Mouse (Mus musculus): ENCODE data around the gene Rbm20.
A peak's percentile ranks its signal among the peaks of the same experiment; 100 is the strongest.

Gene Rbm20

DNA sequence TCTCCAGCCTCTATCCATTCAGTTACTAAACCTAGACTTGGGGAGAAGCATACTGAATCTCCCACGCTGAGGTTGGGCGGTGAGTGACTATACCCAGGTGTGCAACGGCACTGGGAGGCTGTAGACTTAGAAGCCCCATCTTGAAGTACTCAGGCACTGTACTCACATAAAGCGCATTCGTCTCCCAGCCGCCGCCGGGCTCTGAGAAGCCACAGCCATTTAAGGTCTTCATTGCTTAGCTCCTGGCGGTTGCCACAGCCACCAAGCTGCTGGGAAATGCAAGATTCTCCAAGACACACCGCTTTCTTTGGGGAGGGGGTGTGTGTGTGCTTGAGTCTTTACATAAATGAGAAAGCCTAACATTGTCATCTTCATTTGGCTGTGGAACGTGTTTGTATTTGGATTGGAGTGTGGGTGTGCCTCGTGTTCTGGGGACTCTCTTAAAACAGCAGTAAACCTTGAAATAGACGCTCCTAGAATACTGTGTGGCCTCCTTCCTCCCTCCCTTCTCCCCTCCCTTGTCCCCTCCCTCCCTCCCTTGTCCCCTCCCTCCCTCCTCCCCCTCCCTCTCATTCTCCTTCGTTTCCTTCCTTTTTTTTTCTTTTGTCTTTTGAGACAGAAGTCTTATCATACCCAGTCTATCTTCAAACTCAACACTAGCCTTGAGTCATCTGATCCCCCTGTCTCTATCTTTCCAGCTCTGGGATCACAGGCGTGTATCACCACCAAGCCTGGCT lies 131.1 kb downstream of the Rbm20 start:
- DNase-seq (ENCODE audit: inconsistent age in 2 of 2, low spot score in 1 of 2) = no peak

- DNase-seq (ENCODE audit: inconsistent age in 2 of 2, low spot score in 1 of 2) = no peak
These were observed 132.2 kb downstream of the Rbm20 start for GRCm38 (mm10) chr19:53809185-53809861.

DNA sequence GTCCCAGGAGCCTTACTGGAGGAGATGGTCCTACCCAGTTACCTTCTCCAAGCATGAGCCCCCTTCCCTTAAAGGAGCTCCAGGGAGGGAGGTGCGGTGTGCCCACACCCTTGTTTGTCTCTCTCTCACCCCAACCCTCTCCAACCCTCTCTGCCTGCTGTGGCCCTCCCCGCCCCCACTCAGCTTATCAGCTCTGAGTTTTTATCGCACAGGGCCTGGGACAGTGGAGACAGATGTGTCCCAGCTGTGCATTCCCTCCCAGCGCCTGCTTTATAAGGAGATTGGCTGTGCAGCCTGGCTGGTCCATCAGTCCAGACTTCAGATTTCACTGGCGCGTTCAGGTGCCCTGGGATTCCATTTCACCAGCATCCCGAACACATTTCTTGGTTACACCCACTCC lies 132.9 kb downstream of the Rbm20 start:
- DNase-seq (ENCODE audit: inconsistent age in 2 of 2, low spot score in 1 of 2) = no peak

- no peak for DNase-seq (ENCODE audit: inconsistent age in 2 of 2, low spot score in 1 of 2)
These were observed 133.5 kb downstream of the Rbm20 start for GRCm38 (mm10) chr19:53810584-53810983.

DNA sequence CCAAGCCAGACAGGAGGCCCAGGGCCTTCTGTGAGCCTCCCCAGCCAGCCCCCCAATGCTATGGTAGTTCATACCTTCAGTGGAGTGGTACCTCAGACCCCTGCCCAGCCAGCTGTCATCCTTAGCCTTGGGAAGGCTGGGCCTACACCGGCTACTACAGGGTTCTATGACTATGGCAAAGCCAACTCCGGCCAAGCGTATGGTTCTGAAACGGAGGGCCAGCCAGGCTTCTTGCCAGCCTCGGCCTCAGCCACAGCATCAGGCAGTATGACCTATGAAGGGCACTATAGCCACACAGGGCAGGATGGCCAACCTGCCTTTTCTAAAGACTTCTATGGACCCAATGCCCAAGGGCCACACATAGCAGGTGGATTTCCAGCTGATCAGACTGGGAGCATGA lies 136.5 kb downstream of the Rbm20 start:
- DNase-seq (ENCODE audit: inconsistent age in 2 of 2, low spot score in 1 of 2) = no peak

GRCm38 (mm10) chr19:53815714-53816113 lies 138.6 kb downstream of the Rbm20 start:
- DNase-seq (ENCODE audit: inconsistent age in 2 of 2, low spot score in 1 of 2) = no peak

DNA sequence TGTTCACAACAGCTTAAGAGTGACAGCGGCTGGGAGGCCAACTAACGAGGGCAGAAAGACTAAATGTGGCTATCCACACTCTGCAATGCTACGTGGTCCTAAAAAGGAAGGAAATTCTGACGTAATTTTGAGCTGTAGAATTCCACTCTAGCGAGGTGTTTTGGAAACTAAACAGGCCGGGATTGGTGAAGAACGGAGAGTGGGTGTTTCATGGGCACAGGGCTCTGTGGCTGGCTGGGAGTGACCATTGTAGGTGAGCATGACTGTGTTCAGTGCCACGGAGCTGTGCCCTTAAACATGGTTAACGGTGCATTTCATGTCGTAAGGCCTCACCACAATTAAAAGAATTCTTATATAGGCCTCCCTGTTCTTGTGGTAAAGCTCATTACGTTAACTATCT lies 139.1 kb downstream of the Rbm20 start:
- DNase-seq (ENCODE audit: inconsistent age in 2 of 2, low spot score in 1 of 2) = no peak

GRCm38 (mm10) chr19:53819299-53819698 lies 142.2 kb downstream of the Rbm20 start:
- DNase-seq (ENCODE audit: inconsistent age in 2 of 2, low spot score in 1 of 2) = no peak

DNA sequence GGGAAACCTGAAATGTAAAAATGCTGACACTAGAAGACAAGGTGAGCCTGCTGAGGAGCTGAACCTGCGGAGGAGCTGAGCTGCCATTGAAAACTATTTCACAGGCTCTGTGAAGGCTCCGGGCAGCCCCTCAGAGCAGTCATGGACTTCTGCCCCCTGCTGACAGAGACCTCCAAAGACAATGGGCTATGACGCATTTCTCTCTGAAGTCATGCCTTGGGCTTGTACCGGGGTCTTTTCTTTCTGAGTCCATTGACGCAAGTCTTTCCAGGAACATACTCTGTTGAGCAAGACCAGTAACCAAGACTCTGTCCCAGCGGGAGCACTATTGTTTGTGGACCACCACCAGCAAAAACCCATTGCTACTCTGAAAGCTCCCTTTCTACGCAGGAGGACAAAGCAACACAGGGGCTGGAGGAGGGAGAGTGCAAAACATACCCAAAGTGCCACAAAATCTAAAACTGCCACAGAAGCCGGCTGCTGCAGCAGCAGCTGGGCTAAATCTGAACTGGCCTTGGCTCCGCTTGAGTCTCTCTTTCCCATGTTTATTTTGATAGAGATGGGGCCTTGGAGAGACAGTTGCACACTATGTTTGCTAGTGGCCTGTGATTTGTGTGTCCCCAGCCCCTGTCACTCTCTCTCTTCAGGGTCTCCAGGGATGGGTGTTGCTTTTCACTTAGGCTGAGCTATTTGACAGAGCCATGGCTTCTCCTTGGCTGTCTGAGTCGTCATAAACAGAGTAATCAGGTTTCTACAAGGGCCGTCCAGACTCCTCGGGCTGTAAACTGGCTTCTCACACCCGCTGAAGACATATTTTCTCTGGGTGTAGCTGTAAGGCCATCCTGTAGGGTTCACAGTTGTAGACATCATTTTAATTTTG lies 144.4 kb downstream of the Rbm20 start:
- peak in 1 of 2 experiments; percentile 68 for DNase-seq (ENCODE audit: inconsistent age in 2 of 2, low spot score in 1 of 2)

DNA sequence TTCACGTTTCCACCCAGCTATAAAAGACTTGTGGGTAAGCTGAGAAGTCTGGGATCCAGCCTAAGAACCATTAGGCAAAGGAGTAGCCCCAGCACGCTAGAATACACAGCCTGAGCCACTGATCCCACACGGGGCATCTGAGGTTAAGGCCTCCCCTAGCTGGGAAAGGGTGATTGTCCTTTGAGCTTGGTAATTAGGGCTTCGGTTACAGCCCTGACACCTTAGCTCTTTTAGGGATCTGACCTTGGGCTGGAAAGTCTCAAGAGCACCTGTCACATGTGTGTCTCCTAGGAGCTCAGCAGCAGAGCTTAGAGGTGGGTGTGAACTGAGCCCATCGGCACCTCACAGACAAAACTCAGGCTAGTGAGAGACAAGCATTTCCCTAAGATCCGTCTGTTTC lies 146.7 kb downstream of the Rbm20 start:
- DNase-seq (ENCODE audit: inconsistent age in 2 of 2, low spot score in 1 of 2) = no peak

DNA sequence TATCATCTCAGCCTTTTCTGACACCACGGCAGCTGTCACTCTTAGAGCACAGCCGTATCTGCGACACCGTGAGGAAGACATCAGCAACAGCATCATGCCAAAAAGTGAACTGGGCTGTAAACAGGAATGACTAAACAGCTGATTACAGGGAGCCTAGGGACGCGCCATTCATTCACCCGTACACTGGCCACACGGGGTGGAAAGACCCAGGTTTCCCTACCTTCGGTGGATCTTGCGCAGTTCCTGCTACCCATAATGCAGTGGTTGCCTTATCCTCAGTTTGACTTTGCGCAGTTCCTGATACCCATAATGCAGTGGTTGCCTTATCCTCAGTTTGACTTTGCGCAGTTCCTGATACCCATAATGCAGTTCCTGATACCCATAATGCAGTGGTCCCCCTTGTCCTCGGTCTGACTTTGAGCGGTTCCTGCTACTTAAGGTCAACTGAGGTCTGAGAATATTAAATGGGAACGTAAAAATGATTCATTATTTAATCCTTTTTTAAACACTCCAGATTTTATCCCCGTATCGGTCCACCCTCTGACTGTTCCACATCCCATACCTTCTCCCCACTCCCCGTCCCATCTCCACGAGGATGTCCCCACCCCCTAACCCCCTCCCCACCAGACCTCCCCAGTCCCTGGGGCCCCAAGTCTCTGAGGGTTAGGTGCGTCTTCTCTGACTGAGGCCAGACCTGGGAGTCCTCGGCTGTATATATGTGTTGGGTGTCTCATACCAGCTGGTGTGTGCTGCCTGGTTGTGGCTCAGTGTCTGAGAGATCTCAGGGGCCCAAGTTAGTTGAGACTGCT lies 148.0 kb downstream of the Rbm20 start:
- peak; percentile 49 to 77 for DNase-seq (ENCODE audit: inconsistent age in 2 of 2, low spot score in 1 of 2)

- no peak for DNase-seq (ENCODE audit: inconsistent age in 2 of 2, low spot score in 1 of 2)
These were observed 152.9 kb downstream of the Rbm20 start for GRCm38 (mm10) chr19:53829990-53830389.

GRCm38 (mm10) chr19:53830407-53831163 lies 153.5 kb downstream of the Rbm20 start:
- peak; percentile 70 to 82 for DNase-seq (ENCODE audit: inconsistent age in 2 of 2, low spot score in 1 of 2)

- no peak for DNase-seq (ENCODE audit: inconsistent age in 2 of 2, low spot score in 1 of 2)
These were observed 154.0 kb downstream of the Rbm20 start for GRCm38 (mm10) chr19:53831164-53831448.

- no peak for DNase-seq (ENCODE audit: inconsistent age in 2 of 2, low spot score in 1 of 2)
These were observed 155.4 kb downstream of the Rbm20 start for GRCm38 (mm10) chr19:53832512-53832911.

DNA sequence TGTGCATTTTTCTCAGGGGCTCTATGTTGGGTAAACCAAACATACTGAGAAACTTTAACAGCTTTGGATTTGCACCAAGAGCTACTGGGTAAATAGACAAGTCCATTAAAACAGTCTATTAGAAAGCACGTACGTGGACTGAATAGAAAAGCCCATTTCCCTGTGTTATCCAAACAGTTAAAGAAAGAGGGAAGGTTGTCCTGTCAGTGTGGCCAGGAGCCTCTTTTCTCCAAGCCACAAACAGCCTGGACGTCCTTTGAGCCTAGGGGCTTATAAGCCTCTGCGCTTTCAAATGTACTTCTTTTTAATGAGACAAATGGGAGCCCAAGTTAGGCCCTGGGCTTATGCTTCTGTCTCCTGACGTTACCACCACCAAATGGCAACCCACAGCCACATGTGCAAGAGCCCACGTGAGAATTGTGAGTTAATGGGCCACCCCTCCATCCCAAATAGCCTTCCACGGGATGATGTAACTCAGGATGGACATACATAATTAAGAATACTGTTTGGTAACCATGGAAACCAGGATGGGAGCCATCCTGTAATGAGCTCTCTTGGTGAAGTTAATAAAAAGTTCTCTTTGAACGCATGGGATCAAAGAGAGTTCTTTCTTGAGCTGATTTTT lies 156.8 kb downstream of the Rbm20 start:
- DNase-seq (ENCODE audit: inconsistent age in 2 of 2, low spot score in 1 of 2) = no peak

GRCm38 (mm10) chr19:53836569-53837454 lies 159.7 kb downstream of the Rbm20 start:
- no peak for DNase-seq (ENCODE audit: inconsistent age in 2 of 2, low spot score in 1 of 2)

DNA sequence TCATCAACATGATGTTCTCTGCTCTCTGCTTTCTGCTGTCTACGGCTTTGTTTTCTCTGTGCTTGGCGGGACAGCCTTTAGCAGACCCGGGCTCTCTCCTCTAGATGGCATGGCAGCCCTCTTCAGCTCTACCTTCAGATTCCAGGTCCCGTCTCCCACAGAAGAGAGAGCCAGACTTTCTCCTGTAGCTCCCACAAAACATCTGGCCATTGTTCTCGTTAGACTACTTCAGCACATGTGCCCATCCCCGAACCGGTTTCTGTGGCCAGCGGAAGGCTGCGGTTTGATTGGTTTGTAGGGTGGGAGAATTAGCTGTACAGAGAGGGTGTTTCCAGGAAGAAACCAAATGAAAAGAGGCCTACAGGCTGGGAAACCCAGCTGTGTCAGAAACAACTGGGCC lies 161.7 kb downstream of the Rbm20 start:
- DNase-seq (ENCODE audit: inconsistent age in 2 of 2, low spot score in 1 of 2) = no peak

DNA sequence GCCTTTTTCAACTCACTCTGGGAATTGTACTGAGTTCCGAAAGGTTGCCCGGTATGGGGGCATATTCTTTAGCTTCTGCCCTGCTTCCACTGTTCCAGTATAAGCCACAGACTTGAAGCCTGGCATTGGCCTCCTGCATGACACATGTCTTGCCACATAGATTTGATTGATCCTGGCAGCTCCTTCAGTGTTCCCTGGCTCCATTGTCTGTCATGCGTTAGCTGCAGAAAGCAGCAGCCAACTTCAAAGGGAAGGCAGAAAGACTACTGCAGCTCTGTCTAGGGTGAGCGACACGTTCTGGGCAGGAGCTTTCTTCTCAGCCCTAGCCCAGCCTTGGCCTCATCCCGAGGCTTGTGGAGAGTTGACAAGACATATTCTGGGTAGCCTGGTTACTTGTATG lies 162.7 kb downstream of the Rbm20 start:
- peak in 1 of 2 experiments; percentile 79 for DNase-seq (ENCODE audit: inconsistent age in 2 of 2, low spot score in 1 of 2)
